Mouse (Mus musculus): Measurements from ENCODE around the gene Emilin1.

DNA sequence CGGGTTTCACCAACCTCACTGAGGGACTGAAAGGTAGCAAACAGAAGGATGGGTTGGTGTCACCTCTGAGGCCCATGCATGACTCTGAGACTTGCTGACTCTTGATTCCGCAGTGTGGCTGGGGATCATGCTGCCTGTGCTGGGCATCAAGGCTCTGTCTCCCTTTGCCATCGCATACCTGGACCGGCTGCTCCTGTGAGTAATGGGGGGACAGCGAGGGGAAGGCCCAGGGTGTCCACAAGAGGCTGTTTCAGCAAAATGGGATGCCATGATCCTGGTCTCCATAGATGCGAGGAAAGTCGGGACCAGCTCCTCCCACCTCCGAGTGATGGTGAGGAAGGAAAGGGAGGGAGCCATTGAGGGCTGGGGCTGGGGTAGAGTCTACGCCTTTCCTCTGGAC lies 40.6 kb upstream of the Emilin1 start:
- TF ChIP-seq GATA1 (IDR thresholded peaks at IDR 0.05; ENCODE audit: low read length), result no peak
- TF ChIP-seq TAL1 (IDR thresholded peaks at IDR 0.05; ENCODE audit: low read length), result no peak

All from erythroblast, embryonic 14.5 days (primary cell).